Mouse (Mus musculus): ENCODE results near the gene Aspn.

Gene Aspn

DNA sequence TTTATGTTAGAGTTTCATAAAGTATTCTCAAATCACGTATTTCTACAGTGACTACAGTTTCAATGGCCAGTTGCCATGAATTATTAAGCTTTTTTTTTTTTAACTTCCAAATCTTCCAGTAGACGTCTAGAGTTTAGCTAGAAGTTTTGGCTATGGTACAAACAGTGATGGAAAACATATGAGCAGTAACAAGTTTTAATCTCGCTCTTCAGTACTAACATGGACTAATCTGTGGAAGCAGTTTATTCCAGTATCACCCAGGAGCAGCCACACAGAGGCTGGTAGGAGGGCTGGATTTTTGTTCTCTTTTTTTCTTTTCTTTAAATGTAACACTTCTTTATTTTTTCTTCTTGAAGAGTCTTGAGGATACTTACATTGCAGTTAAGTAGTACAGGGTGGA lies at the start of gene Aspn:
Aspn (plus strand) TSS at position 165 of the 400 bp plus-strand sequence.
- DNase-seq = no peak

DNA sequence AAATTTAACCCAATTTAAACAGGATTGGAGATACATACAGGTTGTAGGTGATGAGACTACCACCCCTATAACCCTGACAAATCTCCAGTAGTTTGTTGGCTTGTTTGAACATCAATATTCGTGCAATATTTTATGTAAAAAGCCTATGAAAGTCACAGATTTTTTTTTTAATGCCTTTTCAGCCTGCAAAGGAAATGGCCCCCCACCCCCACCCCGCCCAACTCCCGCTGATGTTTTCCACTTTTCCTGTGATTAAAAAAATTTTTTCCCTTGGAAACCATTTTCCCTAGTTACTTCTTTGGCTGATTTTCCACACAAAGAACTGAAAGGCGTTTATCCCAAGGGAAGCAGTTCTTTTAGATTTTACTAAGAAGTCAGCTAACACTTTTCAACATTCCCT lies 39.7 kb upstream of the Aspn start, which contains the start of gene Ecm2:
Ecm2 (plus strand) TSS at position 301 of the 400 bp plus-strand sequence.
- DNase-seq = no peak

DNA sequence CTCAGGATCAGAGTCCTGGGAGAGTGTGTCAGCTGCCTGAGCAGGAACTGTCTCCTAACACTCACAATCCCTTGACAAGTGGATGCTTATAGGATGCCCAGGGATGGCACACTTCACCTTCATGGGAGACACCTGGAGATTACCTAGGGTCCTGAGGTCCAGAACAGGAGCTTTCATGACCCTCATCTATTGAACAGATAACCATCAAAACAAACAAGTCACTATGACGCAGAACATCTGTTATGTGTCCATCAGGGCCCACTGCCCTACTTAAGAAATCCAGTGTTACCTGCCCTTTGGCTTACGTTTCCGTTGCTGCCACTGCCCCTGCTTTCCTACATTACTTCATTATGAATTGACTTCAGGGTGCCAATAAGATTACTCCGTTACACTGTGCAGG lies 38.5 kb upstream of the Aspn start:
- DNase-seq = no peak

DNA sequence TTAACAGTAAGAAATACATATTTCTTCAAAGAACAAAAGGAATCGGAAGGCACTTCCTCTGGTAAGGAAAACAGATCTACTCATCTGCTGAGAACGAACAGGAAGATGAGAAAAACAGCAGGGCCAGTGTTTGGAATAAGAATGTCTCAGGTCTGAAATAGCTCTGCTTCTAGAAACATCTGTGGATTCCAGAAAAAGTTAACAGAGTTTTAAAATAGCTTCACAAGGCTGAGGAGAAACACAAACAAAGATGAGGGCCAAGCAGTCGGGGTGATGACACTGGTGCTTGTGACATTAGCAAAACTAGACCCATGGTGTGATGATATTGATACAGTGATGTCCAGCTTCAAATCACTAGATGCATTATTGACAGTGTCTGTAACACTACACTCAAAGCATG lies 37.1 kb upstream of the Aspn start:
- no peak for DNase-seq

DNA sequence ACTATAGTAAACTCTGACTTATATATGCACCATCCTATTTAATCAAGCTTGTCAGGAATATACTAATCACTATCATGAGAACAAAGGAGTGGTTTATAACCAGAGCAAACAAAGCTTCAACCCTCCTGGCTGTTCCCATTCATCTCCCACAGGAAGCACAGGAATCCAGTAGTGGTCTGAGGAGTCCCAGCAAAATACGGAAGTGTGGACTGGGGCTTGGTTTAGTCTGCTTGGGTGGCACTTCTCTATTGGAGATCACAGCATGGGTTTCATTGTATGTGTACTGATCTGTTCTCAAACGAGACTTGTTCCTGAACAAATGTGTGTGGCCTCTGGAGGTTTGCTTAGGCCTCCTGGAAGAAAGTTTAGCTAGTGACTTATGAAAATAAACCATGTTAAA lies 25.5 kb upstream of the Aspn start:
- DNase-seq = no peak

DNA sequence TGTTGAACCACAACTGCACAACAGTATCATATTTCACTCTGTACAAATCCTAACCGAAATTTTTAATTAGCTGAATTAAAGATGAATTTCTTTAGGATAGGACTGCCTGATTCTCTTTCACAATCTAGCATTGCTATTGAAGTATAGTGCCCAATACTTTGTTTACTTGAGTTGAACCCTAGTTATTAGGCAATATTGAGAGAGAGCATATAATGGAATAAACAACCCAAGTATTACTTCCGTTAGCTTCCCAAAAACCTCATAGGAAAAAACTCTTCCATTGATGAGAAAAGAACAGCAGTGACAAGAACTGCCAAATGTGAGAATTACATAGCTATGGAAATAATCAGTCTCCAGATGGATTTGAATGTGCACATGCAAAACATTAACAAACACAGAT lies 18.0 kb upstream of the Aspn start:
- DNase-seq = no peak

DNA sequence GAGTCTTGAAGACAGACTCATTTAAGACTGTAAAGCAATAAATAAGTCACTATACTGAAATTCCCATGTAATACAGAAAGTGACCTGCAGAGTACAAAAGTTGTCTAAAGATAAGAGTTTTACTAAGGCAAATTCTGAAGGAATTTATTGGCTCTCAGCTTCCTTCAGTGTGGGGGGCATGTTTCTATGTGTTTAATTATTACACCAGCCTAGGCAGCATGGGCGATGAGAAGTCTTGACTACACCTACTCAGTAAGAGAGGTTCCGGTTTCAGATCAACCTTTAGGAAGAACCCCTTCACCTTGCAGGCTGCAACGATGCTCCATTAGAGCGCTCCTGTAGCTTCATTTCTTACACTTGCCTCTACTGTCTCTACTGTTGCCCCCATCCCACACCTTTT lies 13.6 kb upstream of the Aspn start:
- DNase-seq = no peak

DNA sequence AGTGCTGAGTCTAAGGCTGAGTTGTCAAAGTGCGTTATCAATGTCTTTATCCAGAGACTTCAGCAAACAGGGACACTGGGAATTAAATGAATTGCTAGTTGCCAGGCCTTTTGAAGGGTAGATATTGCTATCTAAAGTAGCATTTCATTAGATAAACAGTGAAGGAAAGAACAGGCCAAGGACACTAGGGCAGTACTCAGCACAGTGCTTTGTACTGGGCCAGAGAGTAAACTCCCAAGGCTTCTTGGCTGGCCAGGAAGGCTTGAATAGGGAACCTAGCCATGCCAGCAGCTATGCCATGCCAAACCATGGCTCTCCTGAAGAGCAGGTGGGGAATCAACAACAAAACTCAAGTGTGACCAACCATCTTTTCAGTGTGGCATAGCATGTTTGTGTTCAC lies 7.3 kb upstream of the Aspn start:
- DNase-seq = no peak

DNA sequence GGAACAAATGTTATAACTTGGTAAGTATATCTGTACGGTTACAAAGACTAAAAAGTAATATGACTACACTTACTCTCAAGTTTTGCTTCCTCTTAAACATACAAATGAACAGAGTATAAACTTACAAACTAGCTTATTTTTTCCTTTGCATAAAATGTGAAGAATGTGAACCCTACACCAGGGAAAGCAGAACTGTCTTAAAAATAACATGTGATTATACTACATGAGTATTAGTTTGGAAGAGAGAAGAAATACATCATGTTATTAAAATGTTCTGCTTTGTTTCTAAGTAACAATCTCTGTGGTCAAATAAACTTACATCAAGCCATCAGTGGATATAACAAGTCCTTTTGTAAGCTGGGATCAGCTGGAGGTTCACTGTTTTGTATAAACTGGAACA lies 5.5 kb upstream of the Aspn start:
- DNase-seq = no peak

DNA sequence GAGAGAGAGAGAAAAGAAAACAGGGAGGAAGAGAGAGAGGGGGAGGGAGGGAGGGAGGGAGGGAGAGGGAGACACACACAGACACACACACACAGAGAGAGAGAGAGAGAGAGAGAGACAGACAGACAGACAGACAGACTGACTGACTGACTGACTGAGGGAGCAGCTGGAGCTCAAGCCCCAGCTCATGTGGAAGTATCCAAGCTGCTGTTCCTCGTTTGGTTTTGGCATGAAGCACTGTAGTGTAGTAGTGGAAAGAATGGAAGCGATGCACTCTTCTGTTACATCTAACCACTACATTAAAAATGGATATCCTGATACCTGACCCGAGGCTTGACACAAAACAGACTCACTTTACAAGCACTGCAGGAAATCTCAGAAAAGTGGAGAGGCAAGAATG lies 1.4 kb downstream of the Aspn start:
- DNase-seq = no peak

DNA sequence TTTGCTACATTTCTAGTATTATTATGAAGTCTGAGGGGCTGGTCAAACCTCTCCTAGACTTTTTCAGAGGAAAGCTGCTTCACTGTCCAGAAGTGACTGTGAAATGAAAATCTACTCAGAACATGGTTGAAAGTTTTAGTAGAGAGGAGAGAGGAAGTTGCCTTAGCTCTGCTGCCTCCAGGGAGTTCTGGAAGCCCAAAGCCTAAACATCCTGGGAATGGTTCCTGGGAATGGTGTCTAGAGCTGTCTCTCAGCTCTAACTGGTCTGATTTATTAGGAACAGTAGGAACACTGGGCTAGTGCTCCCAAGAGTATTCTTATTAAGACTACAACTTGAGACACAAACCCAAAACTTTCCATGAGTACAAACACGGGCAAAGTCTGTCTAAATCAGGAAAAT lies 2.3 kb downstream of the Aspn start:
- DNase-seq = no peak

DNA sequence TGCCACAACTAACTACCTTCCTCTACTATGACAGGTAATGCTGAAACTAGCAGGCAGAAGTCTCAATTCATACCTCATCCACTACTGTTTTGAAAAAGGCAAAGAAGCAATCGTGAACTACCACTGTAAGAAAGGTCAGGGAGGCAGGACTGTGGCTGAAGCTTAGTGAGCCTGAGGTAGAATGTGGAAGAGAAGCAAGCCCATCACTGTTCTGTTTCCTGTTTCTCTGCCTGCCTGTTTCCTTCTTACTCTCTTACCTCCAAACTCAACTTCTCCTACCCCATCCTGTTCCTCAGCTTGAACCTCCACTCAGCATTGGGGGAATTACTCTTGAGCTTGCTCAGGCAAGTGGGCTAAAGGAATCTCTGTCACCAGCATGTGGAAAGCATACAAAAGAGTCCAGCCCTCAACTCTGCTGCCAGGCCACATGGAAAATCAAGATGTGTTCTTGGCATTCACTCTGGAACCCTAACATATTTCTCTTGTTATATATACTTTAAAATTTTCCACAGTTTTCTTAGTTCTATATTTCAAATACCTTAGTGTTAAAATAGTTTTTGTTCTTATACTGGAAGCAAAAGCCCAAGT lies 3.4 kb downstream of the Aspn start:
- DNase-seq = no peak

DNA sequence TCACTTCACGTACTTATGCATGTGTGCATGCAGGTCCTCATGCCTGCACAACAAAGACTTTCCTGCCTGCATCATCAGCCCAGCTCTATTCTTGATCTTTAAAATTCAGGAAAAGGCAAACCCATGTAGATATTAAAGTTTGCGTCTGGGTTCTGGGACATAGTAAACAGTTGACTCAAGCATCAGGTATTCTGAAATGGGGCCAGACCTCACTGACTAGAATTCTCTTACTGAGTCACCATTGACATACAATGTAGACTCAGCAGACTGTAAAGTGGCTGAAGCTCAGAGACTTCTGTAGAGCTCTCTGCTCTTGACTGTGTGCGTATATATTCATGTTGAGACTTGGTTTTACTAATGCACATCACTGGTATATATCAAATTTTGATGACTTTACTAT lies 5.4 kb downstream of the Aspn start:
- DNase-seq = no peak

DNA sequence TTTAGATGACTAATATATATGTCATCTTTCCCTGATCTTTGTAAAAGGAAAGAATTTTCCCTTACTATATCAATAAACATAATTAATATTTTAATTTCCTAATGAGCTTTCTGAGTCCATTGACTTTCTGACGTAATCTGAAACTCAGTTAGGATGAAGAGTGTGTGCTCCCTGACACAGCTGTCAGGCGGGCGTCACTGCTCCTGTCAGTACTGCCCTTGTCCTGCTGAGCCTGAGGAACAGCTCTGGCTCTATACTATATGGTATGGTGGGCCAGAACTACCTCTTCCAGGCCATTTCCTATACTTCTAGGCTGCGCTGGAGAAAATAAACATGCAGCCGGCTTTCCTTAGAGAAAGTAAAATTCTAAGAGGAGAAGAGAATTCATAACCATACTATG lies 10.3 kb downstream of the Aspn start:
- DNase-seq = no peak

DNA sequence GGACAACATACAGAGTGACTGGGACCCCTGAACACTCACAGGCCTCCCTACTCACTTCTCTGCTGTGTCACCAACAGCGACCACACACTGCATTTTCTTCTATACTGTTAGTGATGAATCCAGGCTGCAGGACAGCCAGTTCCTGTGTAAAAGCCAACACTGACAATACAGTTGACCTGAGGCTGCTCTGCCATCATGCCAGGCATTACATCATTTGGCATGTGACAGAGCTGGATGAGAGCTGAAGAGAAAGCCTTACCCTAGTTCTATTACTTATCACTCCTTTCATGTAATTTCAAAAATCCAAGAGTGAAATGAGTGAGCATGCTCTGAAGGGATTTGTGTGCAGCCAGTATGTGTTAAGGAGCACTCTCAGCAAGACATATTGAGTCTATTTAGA lies 12.0 kb downstream of the Aspn start:
- DNase-seq = peak; percentile 20 to 23

DNA sequence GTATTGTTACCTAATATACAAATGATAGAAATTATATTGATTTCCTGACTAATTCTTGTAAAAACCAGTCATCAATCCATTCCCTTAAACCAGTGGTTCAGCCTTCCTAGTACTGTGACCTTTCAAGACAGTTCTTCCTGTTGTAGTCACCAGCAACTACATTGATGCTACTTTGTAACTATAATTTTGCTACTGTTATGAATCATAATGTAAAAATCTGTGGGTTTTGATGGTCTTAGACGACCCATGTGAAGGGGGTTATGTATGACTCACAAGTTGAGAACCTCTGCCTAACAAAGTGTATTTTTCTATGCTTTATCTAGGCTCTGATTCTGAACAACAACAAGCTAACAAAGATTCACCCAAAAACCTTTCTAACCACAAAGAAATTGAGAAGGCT lies 12.7 kb downstream of the Aspn start:
- no peak for DNase-seq

DNA sequence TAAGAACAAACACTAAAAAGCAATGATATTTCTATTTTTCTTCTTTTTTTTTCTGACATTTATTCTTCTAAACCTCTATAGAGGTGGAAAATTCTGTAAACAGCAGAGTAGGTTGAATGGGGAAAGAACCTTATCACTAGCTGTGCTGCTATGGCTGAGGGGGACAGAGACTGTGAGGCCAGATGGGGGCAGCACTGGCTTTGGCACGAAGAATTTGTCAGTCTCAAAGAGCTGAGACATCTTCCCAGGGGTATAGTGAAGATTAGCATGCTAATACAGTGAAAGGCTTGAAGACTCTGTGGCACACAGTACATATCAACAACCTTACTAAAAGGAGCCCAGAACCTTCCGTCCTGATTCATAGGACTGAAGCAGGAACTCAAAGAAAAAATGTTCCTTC lies 14.9 kb downstream of the Aspn start:
- DNase-seq = peak; percentile 52 to 60

DNA sequence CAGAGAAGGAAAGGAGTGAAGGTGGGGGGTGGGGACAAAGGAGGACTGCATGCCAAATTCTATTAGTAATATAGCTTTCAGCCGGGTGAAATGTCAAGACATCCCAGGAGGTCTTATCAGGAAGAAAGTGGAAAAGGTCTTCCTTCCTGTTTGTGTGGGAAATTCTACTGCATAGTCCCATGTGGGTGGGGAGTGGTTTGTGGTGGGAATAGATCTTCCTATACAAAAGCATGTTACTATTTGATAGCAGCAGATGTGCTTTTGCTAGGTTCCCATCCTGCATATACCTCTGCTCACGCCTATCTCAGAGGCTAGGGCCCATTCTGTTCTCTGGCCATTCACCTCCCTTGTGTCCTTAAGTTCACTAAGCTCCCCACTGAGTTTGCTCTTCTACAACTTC lies 16.6 kb downstream of the Aspn start:
- DNase-seq = no peak

DNA sequence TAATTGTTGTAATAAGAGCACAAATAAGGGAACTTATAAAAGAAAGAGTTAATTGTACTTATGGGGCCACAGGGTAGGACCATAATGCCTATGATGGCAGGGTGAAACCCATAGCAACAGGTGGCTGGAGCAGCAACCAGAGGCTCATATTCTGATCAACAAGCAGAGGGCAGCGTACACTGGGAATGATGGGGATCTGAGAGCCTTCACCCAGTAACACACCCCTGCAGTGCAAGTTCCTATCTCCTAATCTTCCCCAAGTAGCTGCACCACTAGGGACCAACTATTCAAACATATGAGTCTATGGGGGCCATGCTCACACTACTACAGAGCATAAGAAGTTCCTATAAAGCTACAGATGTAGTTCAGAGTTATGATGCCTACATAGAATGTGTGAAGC lies 20.1 kb downstream of the Aspn start:
- DNase-seq = no peak

DNA sequence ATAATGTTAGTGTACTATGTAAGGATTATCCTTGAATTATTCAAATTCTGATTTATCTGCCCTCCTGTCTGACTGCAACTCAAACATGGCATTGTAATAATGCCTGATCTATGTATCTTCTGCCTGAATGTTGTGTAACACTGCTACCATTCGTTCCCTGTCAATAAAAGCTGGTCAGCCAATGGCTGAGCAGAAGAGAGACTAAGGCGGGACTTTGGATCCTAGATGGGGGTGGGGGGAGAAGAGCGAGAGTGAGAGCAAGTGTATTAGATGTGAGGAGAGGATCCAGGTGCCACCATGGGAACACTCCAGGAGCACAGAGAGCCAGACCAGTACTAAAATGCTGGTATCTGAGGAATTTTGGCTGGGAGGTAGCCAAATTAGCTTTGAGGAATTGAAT lies 26.1 kb downstream of the Aspn start:
- DNase-seq = peak; percentile 35 to 39

DNA sequence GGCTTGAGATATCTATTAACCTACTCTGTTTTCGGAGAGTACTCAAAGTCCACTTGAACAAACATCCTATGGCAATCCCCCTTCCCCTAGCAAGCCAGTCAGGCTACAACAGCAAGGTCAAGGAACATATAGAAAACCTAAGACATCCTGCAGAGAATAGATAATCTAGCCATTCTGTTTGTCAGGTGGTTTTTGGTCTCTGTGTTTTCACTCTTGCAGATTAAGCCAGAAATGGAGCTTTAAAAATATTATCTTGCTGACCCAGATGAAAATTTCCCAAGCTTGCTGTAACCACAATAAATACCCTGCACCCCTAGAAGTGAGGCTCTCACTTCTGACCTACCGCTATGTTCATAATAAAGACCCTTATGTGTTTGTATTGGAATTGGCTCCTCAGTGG lies 27.2 kb downstream of the Aspn start:
- DNase-seq = no peak

DNA sequence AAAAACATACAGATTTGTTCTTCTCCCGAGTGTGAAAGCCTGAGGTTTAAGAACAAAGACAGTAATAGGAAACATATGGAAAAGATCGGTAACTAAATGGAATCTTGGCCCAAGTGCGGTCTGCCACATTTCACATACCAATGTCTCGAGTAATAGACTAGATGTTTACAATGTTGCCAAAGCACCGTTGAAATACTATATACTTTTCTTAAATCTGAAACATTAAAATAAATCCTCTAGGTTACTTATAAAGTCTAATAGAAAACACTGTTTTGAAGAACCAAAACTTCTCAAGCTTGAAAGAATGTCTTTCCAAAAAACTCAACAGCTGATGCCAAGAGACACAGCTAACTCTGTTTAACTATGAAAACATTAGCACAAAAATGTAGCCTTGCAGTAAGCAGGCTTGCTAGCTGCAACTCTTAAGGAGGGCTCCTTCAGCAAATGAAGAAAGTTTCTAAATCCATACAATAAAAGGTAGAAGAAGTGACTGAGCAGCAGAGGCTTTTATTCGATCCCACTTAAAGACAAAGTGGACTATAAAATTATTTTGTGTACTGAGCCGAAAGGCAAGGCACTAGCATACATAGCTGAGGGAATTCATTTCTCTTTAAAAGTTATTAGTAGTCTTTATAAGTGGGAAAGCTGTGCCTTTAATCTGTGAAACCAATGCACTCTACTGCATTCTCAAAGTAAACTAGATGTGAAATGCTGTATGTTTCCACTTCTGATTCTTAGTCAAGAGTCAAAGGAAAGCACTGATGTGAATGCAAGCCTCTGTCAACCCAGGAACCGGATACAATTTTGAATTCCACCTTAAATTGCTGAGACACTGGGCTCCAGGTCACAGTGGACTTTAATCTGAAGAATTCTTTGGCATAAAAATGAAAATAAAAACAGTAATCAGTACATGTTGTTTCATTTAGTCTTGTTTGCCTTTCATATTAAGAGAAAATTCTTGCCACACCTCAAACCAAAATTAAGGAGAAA lies 37.6 kb downstream of the Aspn start, which contains the start of gene Omd:
Omd (plus strand) TSS at position 922 of the 990 bp plus-strand sequence.
- no peak for DNase-seq

DNA sequence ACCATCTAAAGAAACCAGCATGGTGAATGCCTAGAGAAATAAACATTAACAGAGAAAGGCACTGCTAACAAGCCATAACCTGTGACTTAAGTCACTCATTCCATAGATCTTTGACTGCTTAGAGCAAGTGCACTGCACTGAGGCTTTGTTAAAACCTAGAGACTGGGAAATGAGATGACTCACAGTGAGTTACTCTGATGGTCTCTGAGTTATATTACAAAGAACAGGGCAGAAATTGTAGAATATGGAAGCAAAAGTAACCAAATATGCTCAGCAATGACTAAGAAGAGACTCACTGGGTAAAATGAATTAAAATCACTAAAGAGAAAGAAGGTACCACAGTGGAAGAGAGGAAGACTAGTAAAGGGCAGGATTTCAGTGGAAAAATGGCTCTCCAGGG lies 39.6 kb downstream of the Aspn start:
- DNase-seq = no peak

DNA sequence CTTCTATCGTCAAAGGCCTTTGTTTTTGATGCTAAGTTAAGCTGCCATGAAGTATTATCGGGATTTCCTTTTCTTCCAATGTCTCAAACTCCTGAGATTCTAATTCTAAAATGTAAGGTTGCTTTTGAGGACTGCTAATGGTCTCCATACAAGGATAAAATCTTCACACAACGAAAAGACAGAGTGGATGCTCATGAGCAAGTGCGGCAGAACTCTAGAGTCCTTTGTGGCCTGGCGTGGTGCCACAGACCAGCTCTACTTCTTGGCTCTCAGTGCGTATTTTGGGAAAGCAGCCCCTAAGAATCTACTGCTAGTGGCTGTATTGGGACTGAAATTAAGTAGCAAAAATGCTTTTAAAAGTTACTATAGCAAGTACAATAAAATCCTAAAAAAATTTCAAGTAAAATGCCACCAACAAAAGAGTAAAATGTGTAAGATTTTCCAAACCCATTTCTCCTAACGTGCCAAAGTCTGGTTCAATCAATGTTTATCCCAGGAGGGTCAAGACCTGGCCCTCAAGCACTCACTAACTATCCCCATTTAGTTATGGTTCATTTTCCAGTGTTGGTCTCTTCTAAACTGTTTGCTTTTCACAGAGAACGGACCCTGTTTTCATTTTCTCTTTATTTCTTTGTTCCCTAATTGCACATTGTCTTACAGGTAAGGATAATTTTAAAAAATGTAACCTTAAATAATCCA lies 40.2 kb downstream of the Aspn start:
- peak; percentile 26 to 54 for DNase-seq
